Mouse (Mus musculus) T-helper 1 cell (primary cell): Measurements from ENCODE around the gene R3hdm1.

Source experiments
- in situ Hi-C: fragments of 300-600 bp; cut with MboI, MseI; formaldehyde crosslinking; loops from one replicate; pipeline ENCODE4 v1.15.1; 2025; ENCODE audit warnings: high pct_unique_total_duplicates

The R3hdm1 gene

DNA sequence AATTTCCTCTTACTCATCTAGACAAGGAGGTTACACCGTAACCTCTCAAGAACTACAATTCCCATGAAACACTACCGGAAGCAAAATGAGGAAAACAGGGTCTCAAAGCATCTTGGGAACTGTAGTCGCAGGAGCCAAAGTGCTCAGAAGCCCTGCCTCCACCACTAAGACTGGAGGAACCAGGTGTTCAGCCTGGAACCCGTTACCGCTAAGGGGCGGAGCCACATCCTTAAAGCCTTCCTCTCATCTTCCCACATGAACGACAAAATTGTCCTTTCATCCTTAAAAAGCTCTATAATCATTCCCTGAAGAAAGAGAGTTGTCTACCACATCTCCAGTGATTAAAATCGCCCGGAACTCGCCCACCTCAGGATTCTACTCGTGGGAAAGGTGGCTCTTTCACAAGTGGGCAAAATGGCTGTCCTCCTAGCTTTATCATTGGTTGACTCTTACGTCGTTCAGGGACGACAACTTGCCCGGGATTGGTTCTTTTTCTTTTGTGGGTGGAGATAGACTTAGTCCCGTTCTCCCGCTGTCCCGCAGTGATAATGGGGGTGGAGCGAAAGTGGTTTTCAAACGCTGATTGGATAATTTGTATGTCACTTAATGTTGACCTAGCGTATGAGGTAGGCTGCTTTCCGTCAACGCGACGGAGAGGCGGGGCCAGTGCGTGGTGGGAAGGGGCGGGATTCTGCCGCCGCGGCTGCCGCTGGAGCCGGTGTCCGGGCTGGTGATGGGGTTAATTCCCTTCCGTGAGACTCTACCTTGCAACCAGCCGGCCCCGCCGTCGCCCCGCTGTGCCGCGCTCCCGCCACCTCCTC lies at the start of gene R3hdm1, which contains the start of gene Zranb3:
R3hdm1 (plus strand) TSS at position 661 of the 821 bp plus-strand sequence.
Zranb3 (minus strand) TSS at position 407 of the 821 bp plus-strand sequence.
- in situ Hi-C loops, result no loop called here

GRCm38 (mm10) chr1:128057269-128057668 lies 45.8 kb upstream of the R3hdm1 start:
- in situ Hi-C loops, result no loop called here

GRCm38 (mm10) chr1:128058625-128059024 lies 44.5 kb upstream of the R3hdm1 start:
- in situ Hi-C loops, result no loop called here

DNA sequence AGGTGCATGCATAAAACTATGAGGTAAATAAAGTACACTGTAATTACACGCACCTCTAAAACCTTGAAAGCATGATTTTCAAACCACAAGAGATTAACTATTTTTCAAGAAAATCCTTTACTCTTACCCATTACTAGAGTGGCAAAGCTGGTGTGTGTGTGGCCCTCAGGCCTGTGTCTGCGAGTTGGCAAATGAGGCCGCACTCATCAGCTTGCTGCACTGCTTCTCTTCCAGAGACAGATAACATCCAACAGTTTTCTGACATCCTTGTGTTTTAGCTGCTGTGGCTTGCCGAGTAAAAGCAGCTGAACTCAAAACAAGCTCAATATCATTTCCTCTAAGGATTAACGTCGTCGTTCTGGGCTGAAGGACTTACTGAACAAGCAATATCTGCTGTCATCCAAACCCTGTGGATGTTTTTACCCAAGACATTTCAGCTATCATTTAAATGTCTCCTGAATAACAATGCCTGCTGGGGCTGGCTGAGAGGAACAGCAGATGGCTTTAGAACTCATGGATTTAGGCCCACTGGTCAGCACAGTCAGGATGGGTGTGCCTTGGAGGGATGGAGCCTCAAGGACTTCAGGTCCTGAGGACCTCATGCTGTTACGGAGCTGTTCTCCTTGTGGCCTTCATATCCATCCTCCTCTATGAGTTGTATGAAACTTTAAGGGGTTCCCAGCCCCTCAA lies 42.3 kb upstream of the R3hdm1 start:
- in situ Hi-C loops, result no loop called here

DNA sequence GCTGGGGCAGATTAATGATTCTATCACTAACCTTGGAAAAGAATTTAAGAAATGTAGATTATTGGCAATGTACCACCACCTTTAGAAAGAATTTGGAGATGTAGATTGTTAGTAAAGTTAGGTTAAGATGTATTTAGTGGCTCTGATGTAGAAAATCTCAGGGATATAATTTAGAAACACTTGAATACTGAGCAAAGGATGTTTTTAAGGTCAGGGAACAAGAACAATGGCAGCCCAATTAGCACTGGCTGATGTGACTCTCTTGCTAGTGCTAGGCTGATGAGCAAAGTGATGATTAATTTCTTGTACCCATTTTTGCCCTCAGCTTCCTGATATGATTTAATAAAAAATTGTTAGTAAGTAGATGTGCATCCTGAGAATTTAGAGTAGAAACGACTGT lies 41.7 kb upstream of the R3hdm1 start:
- in situ Hi-C loops, result no loop called here

GRCm38 (mm10) chr1:128062167-128062566 lies 40.9 kb upstream of the R3hdm1 start:
- in situ Hi-C loops, result no loop called here

- in situ Hi-C loops, result no loop called here
Measured at GRCm38 (mm10) chr1:128064716-128065115, 38.4 kb upstream of the R3hdm1 start.

- in situ Hi-C loops, result no loop called here
Measured at GRCm38 (mm10) chr1:128068945-128069397, 34.1 kb upstream of the R3hdm1 start.

- in situ Hi-C loops, result no loop called here
Measured at GRCm38 (mm10) chr1:128070003-128070402, 33.1 kb upstream of the R3hdm1 start.

- in situ Hi-C loops, result no loop called here
Measured at GRCm38 (mm10) chr1:128073051-128073450, 30.1 kb upstream of the R3hdm1 start.

DNA sequence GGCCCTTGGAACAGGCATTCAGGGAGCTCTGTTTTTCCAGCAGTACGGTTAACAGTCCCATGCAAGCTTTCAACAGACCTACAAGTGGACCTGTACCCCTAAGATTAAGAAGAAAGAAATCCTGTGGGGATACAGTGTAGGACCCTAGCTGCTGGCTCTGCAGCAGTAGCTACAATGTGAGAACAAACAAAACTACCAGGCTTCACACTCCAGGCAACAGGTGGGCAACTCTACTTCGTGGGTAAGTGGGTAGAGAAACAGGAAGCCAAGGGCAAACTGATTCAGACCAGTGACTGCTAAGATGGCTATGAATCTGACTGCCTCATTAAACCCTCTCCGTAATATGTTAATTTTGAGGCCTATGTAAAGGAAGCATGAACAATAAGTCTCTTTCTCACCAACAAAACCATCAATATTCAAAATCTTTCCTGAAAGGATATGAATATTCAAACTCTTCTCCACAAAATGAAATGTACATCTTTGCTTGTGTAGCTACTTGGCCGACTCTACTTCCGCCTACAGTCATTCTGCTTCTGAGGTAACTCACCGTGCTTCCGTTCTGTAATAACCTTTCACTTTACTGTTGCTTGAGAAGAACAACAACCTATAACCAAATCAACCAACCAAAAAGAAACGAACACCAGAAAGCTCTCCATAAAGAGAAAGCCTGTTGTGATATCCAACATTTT lies 26.2 kb upstream of the R3hdm1 start:
- in situ Hi-C loops, result no loop called here

- in situ Hi-C loops, result no loop called here
Measured at GRCm38 (mm10) chr1:128077788-128078187, 25.3 kb upstream of the R3hdm1 start.

- in situ Hi-C loops, result no loop called here
Measured at GRCm38 (mm10) chr1:128078646-128079045, 24.5 kb upstream of the R3hdm1 start.

- in situ Hi-C loops, result no loop called here
Measured at GRCm38 (mm10) chr1:128080936-128081696, 22.0 kb upstream of the R3hdm1 start.

DNA sequence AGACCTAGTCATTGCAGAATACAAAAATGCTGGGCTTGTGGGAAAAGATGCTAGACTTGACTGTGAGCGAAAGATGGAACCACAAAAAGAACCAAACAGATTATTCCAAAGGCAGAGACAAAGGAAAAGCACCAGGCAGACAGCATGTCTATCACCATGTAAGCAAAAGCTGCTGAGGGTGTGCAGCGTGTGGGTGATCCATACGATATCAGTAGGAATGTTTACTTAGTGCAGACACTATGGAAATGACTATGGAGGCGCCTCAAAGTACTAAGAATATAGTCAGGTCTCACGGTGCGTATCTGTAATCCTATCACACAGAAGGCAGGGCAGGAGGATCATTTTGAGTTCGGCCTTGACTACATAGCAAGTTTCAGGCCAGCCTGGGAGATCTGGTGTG lies 21.2 kb upstream of the R3hdm1 start:
- in situ Hi-C loops, result no loop called here

DNA sequence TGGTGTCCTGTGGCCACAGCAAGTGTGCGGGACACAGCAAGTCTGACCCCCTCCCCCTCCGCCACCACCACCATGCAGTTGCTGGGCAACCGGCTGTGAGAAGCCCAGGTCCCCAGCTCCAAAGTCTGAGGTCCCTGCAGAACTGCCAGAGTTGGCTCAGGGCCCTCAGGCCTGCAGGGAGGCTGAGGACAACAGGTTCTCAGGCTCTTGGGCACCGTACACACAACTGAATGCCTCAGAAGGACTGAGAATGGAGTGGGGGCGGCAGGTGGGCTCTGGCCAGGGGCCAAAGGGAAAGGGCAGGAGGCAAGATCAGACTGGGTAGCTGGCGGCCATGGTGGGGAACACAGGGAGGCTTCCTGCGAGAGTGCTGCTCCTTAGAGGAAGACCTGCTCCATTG lies 20.3 kb upstream of the R3hdm1 start:
- in situ Hi-C loops, result no loop called here

DNA sequence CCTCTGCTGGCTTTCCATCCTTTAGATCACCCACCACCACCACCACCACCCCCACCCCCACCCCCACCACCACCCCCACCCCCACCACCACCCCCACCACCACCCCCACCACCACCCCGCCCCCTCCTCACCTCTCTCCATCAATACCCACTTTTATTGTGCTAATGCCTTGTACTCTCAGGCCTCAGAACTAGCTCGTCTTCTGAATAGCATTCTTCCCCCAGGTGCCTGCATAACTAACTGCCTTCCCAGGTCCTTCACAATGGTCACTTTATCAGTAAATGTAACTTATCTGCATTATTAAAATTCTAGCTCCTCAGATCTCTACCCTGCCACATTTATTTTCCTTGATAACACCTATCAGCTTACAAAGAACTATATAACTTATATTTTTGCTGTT lies 8.4 kb upstream of the R3hdm1 start:
- in situ Hi-C loops, result no loop called here

DNA sequence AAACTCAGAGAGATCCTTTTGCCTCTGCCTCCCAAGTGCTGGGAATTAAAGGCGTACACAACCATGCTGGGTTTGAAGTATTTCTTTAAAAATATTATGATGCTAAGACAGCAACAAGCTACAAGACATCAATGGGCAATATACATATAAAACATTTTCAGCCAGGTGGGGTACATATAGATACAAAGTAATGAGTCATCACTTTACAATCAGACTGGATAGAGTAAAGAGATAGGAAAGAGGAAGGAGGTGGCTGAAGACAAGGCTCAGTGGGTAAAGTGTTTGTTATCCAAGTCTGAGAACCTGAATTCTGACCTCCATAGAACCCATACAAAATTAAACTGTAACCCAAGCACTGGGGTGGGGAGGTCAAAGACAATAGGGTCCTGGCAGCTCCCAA lies 4.8 kb upstream of the R3hdm1 start:
- in situ Hi-C loops, result no loop called here

GRCm38 (mm10) chr1:128102251-128102640 lies 855 bp upstream of the R3hdm1 start:
- in situ Hi-C loops, result no loop called here

DNA sequence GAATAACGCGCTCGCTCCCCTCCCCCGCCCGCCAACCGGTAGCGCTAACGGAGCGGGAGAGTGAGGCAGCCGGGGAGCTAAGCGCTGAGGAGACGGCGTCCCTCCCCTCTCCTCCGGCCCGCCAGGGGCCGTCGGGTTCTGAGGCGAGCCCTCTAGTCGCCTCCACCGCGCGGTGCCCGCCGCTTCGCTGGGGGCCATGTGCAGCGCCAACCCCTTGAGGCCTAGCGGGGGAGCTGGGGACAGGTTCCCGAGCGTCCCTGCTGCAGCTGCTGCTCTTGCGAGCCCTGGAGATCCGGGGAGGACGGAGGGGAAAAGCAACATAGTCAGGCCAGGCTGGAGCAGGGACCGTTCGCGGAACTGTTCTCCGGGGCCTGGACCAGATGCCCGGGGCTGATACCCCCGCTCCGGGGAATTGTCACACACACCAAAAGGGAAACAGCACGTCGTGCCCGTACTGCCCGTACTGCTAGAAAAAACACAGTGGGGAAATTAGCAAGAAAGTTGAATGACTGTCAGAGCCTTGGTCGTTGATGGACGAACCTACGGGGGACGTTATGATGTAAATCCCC lies 503 bp downstream of the R3hdm1 start:
- in situ Hi-C loops, result no loop called here

GRCm38 (mm10) chr1:128120913-128121627 lies 18.0 kb downstream of the R3hdm1 start:
- in situ Hi-C loops, result no loop called here
